Comparison of ENCODE assay signal across 19 mouse cellular contexts in genomic region chr1:92150201-92150600, GRCm38 (mm10). TPM values are rescaled to one million over a fixed set of nuclear protein-coding genes. Genes with fewer than 3 reads are reported as not detected.
DNase-seq lines count a peak whose midpoint lies in the region; ATAC-seq and TF ChIP-seq lines count a peak whose summit lies in the region.
"Had no signal": no experiment of that assay in that cellular context is flagged by ENCODE, and none has a peak within 500 bp of the region (broad histone marks: within the 10 kb centered on the region; RNA-seq: fewer than 3 reads in every experiment).

No protein-coding gene starts in this region.

- H3K36me3 ChIP-seq in heart, adult 2 months (ENCODE audit: control insufficient read depth, insufficient read depth, low read length), result no peaks in the 10 kb centered on the region
- H3K36me3 ChIP-seq in midbrain, embryonic 14.5 days (ENCODE audit: control insufficient read depth, insufficient read depth, low read length), result peaks cover 15% of the 10 kb centered on the region
- no peaks in the 10 kb centered on the region for H3K36me3 ChIP-seq in midbrain, embryonic 16.5 days (ENCODE audit: control insufficient read depth, insufficient read depth, low read length)
- H3K36me3 ChIP-seq: midbrain, embryonic 15.5 days had no signal

- no peak overlapping the region for H3K4me2 ChIP-seq in midbrain, embryonic 14.5 days (ENCODE audit: low read length)
- H3K4me2 ChIP-seq in midbrain, embryonic 16.5 days (ENCODE audit: low read length), result no peak overlapping the region
- H3K4me2 ChIP-seq: heart, embryonic 12.5 days; midbrain, embryonic 15.5 days had no signal

- no peaks in the 10 kb centered on the region for H3K27me3 ChIP-seq in heart, adult 2 months (ENCODE audit: control insufficient read depth, insufficient read depth, low read length)
- H3K27me3 ChIP-seq in midbrain, embryonic 14.5 days (ENCODE audit: control insufficient read depth, insufficient read depth, low read length), result no peaks in the 10 kb centered on the region
- H3K27me3 ChIP-seq in midbrain, embryonic 16.5 days (ENCODE audit: control insufficient read depth, insufficient read depth, low read depth, low read length), result no peaks in the 10 kb centered on the region
- H3K27me3 ChIP-seq: heart, embryonic 12.5 days; midbrain, embryonic 15.5 days had no signal

- no peak for TF ChIP-seq EP300 in heart, adult 2 months (IDR thresholded peaks at IDR 0.05; ENCODE audit: insufficient read depth, low read depth, low read length)

- DNase-seq in heart, adult 11 months, result peak; percentile 51
- DNase-seq in heart, adult 2 months, result no peak
- peak; percentile 23 for DNase-seq in midbrain, embryonic 14.5 days
- peak; percentile 37 for DNase-seq in MN1 (ENCODE audit: low spot score)
- peak; percentile 56 for DNase-seq in brain, embryonic 14.5 days (ENCODE audit: low read depth)
- no peak for DNase-seq in T-cell, adult 2 months (ENCODE audit: low spot score)
- DNase-seq: adrenal gland, postnatal 25 days; cerebellum, adult 11 months; cerebellum, adult 9-11 months; gastrocnemius, postnatal 10 days; heart, postnatal 10 days; kidney, adult 18-20 months; kidney, postnatal 4 days; liver; thymus, postnatal 14 days had no signal

- H3K4me3 ChIP-seq in heart, adult 2 months, result no peak overlapping the region
- H3K4me3 ChIP-seq in midbrain, embryonic 14.5 days (replicated peaks; ENCODE audit: low read depth, low read length), result no peak overlapping the region
- H3K4me3 ChIP-seq in midbrain, embryonic 16.5 days (ENCODE audit: low read depth, low read length), result no peak overlapping the region
- H3K4me3 ChIP-seq: forebrain, embryonic 10.5 days; heart, embryonic 12.5 days; midbrain, embryonic 15.5 days had no signal

- TF ChIP-seq CTCF in heart, adult 2 months (IDR thresholded peaks at IDR 0.05), result no peak
- no peak for TF ChIP-seq CTCF in brain, embryonic 14.5 days (IDR thresholded peaks at IDR 0.05; ENCODE audit: borderline replicate concordance, extremely low read depth, insufficient read depth, insufficient read length)

- intact Hi-C loops in heart, adult 2 months (cut with DNase I), result no loop called here

- ATAC-seq in midbrain, embryonic 14.5 days (ENCODE audit: low FRiP score, low TSS enrichment), result no peak
- ATAC-seq in midbrain, embryonic 16.5 days, result no peak
- ATAC-seq: midbrain, embryonic 15.5 days had no signal

- TF ChIP-seq POLR2A in heart, adult 2 months (IDR thresholded peaks at IDR 0.05; ENCODE audit: insufficient read depth, low read depth, low read length), result no peak
- no peak for TF ChIP-seq POLR2A in brain, embryonic 14.5 days (IDR thresholded peaks at IDR 0.05; ENCODE audit: borderline replicate concordance, extremely low read depth, insufficient read depth, insufficient read length, poor library complexity, severe bottlenecking)

- H3K4me1 ChIP-seq in heart, adult 2 months (ENCODE audit: control insufficient read depth, insufficient read depth, low read length), result peaks cover 4% of the 10 kb centered on the region; the same call in 1 of the 2 replicates
- no peaks in the 10 kb centered on the region for H3K4me1 ChIP-seq in midbrain, embryonic 14.5 days (ENCODE audit: control insufficient read depth, insufficient read depth, low read length)
- no peaks in the 10 kb centered on the region; the same call in 1 of the 2 replicates for H3K4me1 ChIP-seq in midbrain, embryonic 16.5 days (ENCODE audit: control insufficient read depth, insufficient read depth, low read length)
- H3K4me1 ChIP-seq: midbrain, embryonic 15.5 days had no signal

- no peak overlapping the region for H3K9ac ChIP-seq in heart, adult 2 months (ENCODE audit: low read depth, low read length)
- H3K9ac ChIP-seq in midbrain, embryonic 14.5 days (replicated peaks; ENCODE audit: low read length), result no peak overlapping the region
- H3K9ac ChIP-seq in midbrain, embryonic 16.5 days (ENCODE audit: low read depth, low read length), result no peak overlapping the region
- H3K9ac ChIP-seq: heart, embryonic 12.5 days; midbrain, embryonic 15.5 days had no signal

- no peaks in the 10 kb centered on the region for H3K79me2 ChIP-seq in heart, adult 2 months (replicated peaks; ENCODE audit: control insufficient read depth, insufficient read depth, low read length)

- H3K27ac ChIP-seq in heart, adult 2 months, result no peak overlapping the region
- H3K27ac ChIP-seq in midbrain, embryonic 14.5 days (replicated peaks; ENCODE audit: low read depth, low read length), result no peak overlapping the region
- no peak overlapping the region for H3K27ac ChIP-seq in midbrain, embryonic 16.5 days (ENCODE audit: low read length)
- H3K27ac ChIP-seq: forebrain, embryonic 10.5 days; midbrain, embryonic 15.5 days had no signal

- no peaks in the 10 kb centered on the region for H3K9me3 ChIP-seq in midbrain, embryonic 14.5 days (ENCODE audit: control insufficient read depth, low read length)
- no peaks in the 10 kb centered on the region for H3K9me3 ChIP-seq in midbrain, embryonic 16.5 days (replicated peaks; ENCODE audit: control insufficient read depth, low read length, poor library complexity, severe bottlenecking)
- H3K9me3 ChIP-seq: forebrain, embryonic 10.5 days; heart, embryonic 12.5 days; midbrain, embryonic 15.5 days had no signal

- WGBS in heart, adult 2 months, result 86% methylated on average over 1 of the region's 1 CpGs
- 83% methylated on average over 1 of the region's 1 CpGs for WGBS in midbrain, embryonic 14.5 days
- 81% methylated on average over 1 of the region's 1 CpGs for WGBS in midbrain, embryonic 16.5 days

RNA-seq across cellular contexts. Expression of gene Hdac4, which starts 45.3 kb away (rescaled TPM):
- total RNA-seq in heart, adult 2 months (2021), result 10 to 100 TPM; 41.3 to 45.1 TPM
- 15.6 and 20.7 TPM in 2 replicates for polyA plus RNA-seq in heart, adult 2 months (2012; rRNA removed)
- polyA plus RNA-seq in midbrain, embryonic 14.5 days (2014; fragmentation: Nextera tagmentation; extraction: Ambion mirVana), result 22.7 and 27.0 TPM in 2 replicates
- 24.8 and 25.3 TPM in 2 replicates for polyA plus RNA-seq in midbrain, embryonic 16.5 days (2015; fragmentation: Nextera tagmentation; extraction: Ambion mirVana)
- 17.4 and 21.8 TPM in 2 replicates for polyA plus RNA-seq in brain, embryonic 14.5 days (2012; rRNA removed)

Comparison
In these comparisons a context has a peak if more than half of its experiments do, and no peak if none do; other contexts are left out.
1. DNase-seq: peak in heart, adult 11 months (single experiment), midbrain, embryonic 14.5 days (single experiment), MN1 (single experiment) and brain, embryonic 14.5 days (single experiment); none in heart, adult 2 months (0 of 2) and T-cell, adult 2 months (single experiment).